Comparison of ENCODE assay signal across 9 mouse cellular contexts in the genomic region with DNA sequence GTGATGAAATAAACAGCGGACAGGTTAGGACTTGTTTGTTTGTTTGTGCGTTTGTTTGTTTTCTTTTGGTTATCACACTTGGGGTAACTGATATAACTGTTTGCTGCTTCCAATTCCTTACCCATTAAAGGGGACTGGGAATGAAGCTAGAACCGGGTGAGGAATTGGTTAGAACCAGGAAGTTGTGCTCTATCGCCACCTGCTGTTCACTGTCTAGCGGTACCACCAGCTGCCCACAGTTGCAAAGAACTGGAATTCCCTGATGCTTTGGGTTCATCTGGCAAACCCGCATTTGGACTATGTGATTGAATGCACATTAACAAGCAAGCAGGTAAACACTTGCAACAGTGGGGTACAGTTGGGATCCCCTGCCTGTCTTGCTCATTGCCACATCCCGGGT. TPM values are rescaled to one million over a fixed set of nuclear protein-coding genes. Genes with fewer than 3 reads are reported as not detected.
DNase-seq lines count a peak whose midpoint lies in the region; ATAC-seq lines count a peak whose summit lies in the region.
"Had no signal": no experiment of that assay in that cellular context is flagged by ENCODE, and none has a peak within 500 bp of the region (broad histone marks: within the 10 kb centered on the region; RNA-seq: fewer than 3 reads in every experiment).

No protein-coding gene starts in this region.

- peaks cover 15% of the 10 kb centered on the region for H3K9me3 ChIP-seq in forebrain, embryonic 10.5 days
- peaks cover 11% of the 10 kb centered on the region for H3K9me3 ChIP-seq in forebrain, embryonic 12.5 days
- no peaks in the 10 kb centered on the region for H3K9me3 ChIP-seq in liver, embryonic 11.5 days (ENCODE audit: control insufficient read depth, low read length)

- H3K4me3 ChIP-seq in forebrain, embryonic 10.5 days: no peak overlapping the region
- no peak overlapping the region for H3K4me3 ChIP-seq in forebrain, embryonic 12.5 days (replicated peaks)
- H3K4me3 ChIP-seq in liver, embryonic 11.5 days (ENCODE audit: low read depth, low read length): no peak overlapping the region

- H3K9ac ChIP-seq in forebrain, embryonic 12.5 days: no peak overlapping the region
- H3K9ac ChIP-seq in liver, embryonic 11.5 days (ENCODE audit: low read depth, low read length): no peak overlapping the region

- H3K4me1 ChIP-seq in forebrain, embryonic 10.5 days: no peaks in the 10 kb centered on the region
- no peaks in the 10 kb centered on the region for H3K4me1 ChIP-seq in forebrain, embryonic 12.5 days
- H3K4me1 ChIP-seq in liver, embryonic 11.5 days (replicated peaks; ENCODE audit: control insufficient read depth, insufficient read depth, low read length): no peaks in the 10 kb centered on the region

- DNase-seq in forebrain, embryonic 10.5 days (ENCODE audit: extremely low spot score, low spot score): peak; percentile 51
- peak; percentile 37 to 64 for DNase-seq in CD8-positive naive resting alpha-beta T cell, adult 2 months (ENCODE audit: low read depth in 2 of 2, low spot score in 2 of 2)
- peak; percentile 51 for DNase-seq in cerebellum, adult 11 months
- DNase-seq in forelimb bud, embryonic 11.5 days (ENCODE audit: low read depth, low spot score): peak; percentile 61
- peak; percentile 21 to 53 for DNase-seq in kidney, adult 8-10 months
- no peak for DNase-seq in liver, embryonic 11.5 days (ENCODE audit: low spot score)
- DNase-seq in right cerebral cortex, adult 18-20 months: peak; percentile 59

- H3K27ac ChIP-seq in forebrain, embryonic 10.5 days: no peak overlapping the region
- no peak overlapping the region for H3K27ac ChIP-seq in forebrain, embryonic 12.5 days
- H3K27ac ChIP-seq in liver, embryonic 11.5 days (ENCODE audit: low read depth, low read length): no peak overlapping the region

- no peaks in the 10 kb centered on the region for H3K36me3 ChIP-seq in forebrain, embryonic 10.5 days (replicated peaks)
- H3K36me3 ChIP-seq in forebrain, embryonic 12.5 days (replicated peaks): no peaks in the 10 kb centered on the region
- H3K36me3 ChIP-seq in liver, embryonic 11.5 days (ENCODE audit: control insufficient read depth, insufficient read depth, low read length): no peaks in the 10 kb centered on the region

- no peak for ATAC-seq in forebrain, embryonic 12.5 days (ENCODE audit: low FRiP score)
- ATAC-seq in liver, embryonic 11.5 days (replicated peaks; ENCODE audit: low FRiP score): no peak

- H3K4me2 ChIP-seq in forebrain, embryonic 12.5 days: no peak overlapping the region
- 0 out of 2 replicates have a peak overlapping the region, but pooled peaks have one; percentile 8 for H3K4me2 ChIP-seq in liver, embryonic 11.5 days

- WGBS in forebrain, embryonic 10.5 days: 22% methylated on average over 7 of the region's 7 CpGs
- WGBS in forebrain, embryonic 12.5 days: 22% methylated on average over 7 of the region's 7 CpGs
- 23% methylated on average over 7 of the region's 7 CpGs for WGBS in liver, embryonic 11.5 days

- H3K27me3 ChIP-seq in forebrain, embryonic 10.5 days (ENCODE audit: poor library complexity, severe bottlenecking): no peaks in the 10 kb centered on the region
- no peaks in the 10 kb centered on the region for H3K27me3 ChIP-seq in forebrain, embryonic 12.5 days
- no peaks in the 10 kb centered on the region for H3K27me3 ChIP-seq in liver, embryonic 11.5 days (replicated peaks; ENCODE audit: control insufficient read depth, insufficient read depth, low read length)

RNA-seq across cellular contexts. Expression of gene Ccr8, which starts 6.8 kb away (rescaled TPM):
- not detected in 2 replicates for polyA plus RNA-seq in forebrain, embryonic 10.5 days (2016; fragmentation: Nextera tagmentation; extraction: Ambion mirVana)
- polyA plus RNA-seq in forebrain, embryonic 12.5 days (2016; fragmentation: Nextera tagmentation; extraction: Ambion mirVana): not detected in 2 replicates
- not detected in 2 replicates for polyA plus RNA-seq in liver, embryonic 11.5 days (2014; fragmentation: Nextera tagmentation; extraction: Ambion mirVana)
- polyA plus RNA-seq: liver, embryonic 16.5 days had no signal

RNA-seq across cellular contexts. Expression of gene Slc25a38, which starts 11.5 kb away (rescaled TPM):
- 40.8 and 44.3 TPM in 2 replicates for polyA plus RNA-seq in forebrain, embryonic 10.5 days (2016; fragmentation: Nextera tagmentation; extraction: Ambion mirVana)
- 28.6 and 32.7 TPM in 2 replicates for polyA plus RNA-seq in forebrain, embryonic 12.5 days (2016; fragmentation: Nextera tagmentation; extraction: Ambion mirVana)
- polyA plus RNA-seq in liver, embryonic 11.5 days (2014; fragmentation: Nextera tagmentation; extraction: Ambion mirVana): 138 and 147 TPM in 2 replicates

RNA-seq across cellular contexts. Expression of gene Rpsa, which starts 28.8 kb away (rescaled TPM):
- 1,594 and 1,616 TPM in 2 replicates for polyA plus RNA-seq in forebrain, embryonic 10.5 days (2016; fragmentation: Nextera tagmentation; extraction: Ambion mirVana)
- polyA plus RNA-seq in forebrain, embryonic 12.5 days (2016; fragmentation: Nextera tagmentation; extraction: Ambion mirVana): 997 and 1,048 TPM in 2 replicates
- polyA plus RNA-seq in liver, embryonic 11.5 days (2014; fragmentation: Nextera tagmentation; extraction: Ambion mirVana): 1,895 and 1,977 TPM in 2 replicates

RNA-seq across cellular contexts. Expression of gene Cx3cr1, which starts 29.0 kb away (rescaled TPM):
- 4.7 and 4.8 TPM in 2 replicates for polyA plus RNA-seq in forebrain, embryonic 10.5 days (2016; fragmentation: Nextera tagmentation; extraction: Ambion mirVana)
- polyA plus RNA-seq in forebrain, embryonic 12.5 days (2016; fragmentation: Nextera tagmentation; extraction: Ambion mirVana): 5.1 TPM in 2 replicates
- polyA plus RNA-seq in liver, embryonic 11.5 days (2014; fragmentation: Nextera tagmentation; extraction: Ambion mirVana): 5.7 and 7.0 TPM in 2 replicates

RNA-seq across cellular contexts. Expression of gene Mobp, which starts 50.8 kb away (rescaled TPM):
- polyA plus RNA-seq in forebrain, embryonic 10.5 days (2016; fragmentation: Nextera tagmentation; extraction: Ambion mirVana): 1.7 and 1.9 TPM in 2 replicates
- 1.3 and 1.7 TPM in 2 replicates for polyA plus RNA-seq in forebrain, embryonic 12.5 days (2016; fragmentation: Nextera tagmentation; extraction: Ambion mirVana)
- polyA plus RNA-seq in liver, embryonic 11.5 days (2014; fragmentation: Nextera tagmentation; extraction: Ambion mirVana): not detected in 2 replicates
- polyA plus RNA-seq: liver, embryonic 16.5 days had no signal
